Mouse (Mus musculus) megakaryocyte progenitor cell, adult 5-6 weeks (primary cell): Measurements from ENCODE around the gene Gm6408. TPM values are rescaled to one million over a fixed set of nuclear protein-coding genes. Genes with fewer than 3 reads are reported as not detected.
A peak's percentile ranks its signal among the peaks of the same experiment; 100 is the strongest.
"Not testable (repeated sequence)": the region's sequence is repeated elsewhere in the genome, so short reads cannot be mapped to it uniquely, and the experiment has no call there.

ENCODE experiments used
- ATAC-seq: replicated peaks from 2 replicates; pipeline ENCODE4 v1.8.0; 2016; ENCODE audit warnings: mild to moderate bottlenecking, moderate TSS enrichment, inconsistent platforms; ENCODE audit not compliant: poor library complexity
- total RNA-seq, 2 experiments: library from RNA; stranded (forward) in 1 of 2; stranded (reverse) in 1 of 2; fragments of 157-497, 149-512 nt in 1 of 2; fragments of 200-1000 nt in 1 of 2; gene quantifications; 2 replicates each; pipeline versions ENCODE4 v1.2.3 to v1.2.4; 2015 to 2017

Gene Gm6408
- total RNA-seq (2015), result not detected in 2 replicates
- not detected in 2 replicates for total RNA-seq (2017)

- ATAC-seq, result not testable (repeated sequence)
Measured at GRCm38 (mm10) chr5:146481665-146482064, at the start of gene Gm6408. Gene Gm6408, plus strand, starts transcription at chr5:146481965.

GRCm38 (mm10) chr5:146432476-146432875 lies 49.3 kb upstream of the Gm6408 start:
- no peak for ATAC-seq

- ATAC-seq, result no peak
Measured at GRCm38 (mm10) chr5:146435316-146435715, 46.4 kb upstream of the Gm6408 start.

GRCm38 (mm10) chr5:146436796-146437195 lies 45.0 kb upstream of the Gm6408 start:
- no peak for ATAC-seq

- no peak for ATAC-seq
Measured at GRCm38 (mm10) chr5:146439152-146439781, 42.5 kb upstream of the Gm6408 start.

GRCm38 (mm10) chr5:146440273-146440672 lies 41.5 kb upstream of the Gm6408 start:
- ATAC-seq, result no peak

- ATAC-seq, result no peak
Measured at GRCm38 (mm10) chr5:146442767-146443166, 39.0 kb upstream of the Gm6408 start.

- no peak for ATAC-seq
Measured at GRCm38 (mm10) chr5:146446633-146447032, 35.1 kb upstream of the Gm6408 start.

GRCm38 (mm10) chr5:146451592-146452254 lies 30.0 kb upstream of the Gm6408 start:
- ATAC-seq, result no peak

GRCm38 (mm10) chr5:146453556-146453955 lies 28.2 kb upstream of the Gm6408 start:
- ATAC-seq, result no peak

- no peak for ATAC-seq
Measured at GRCm38 (mm10) chr5:146461612-146462011, 20.2 kb upstream of the Gm6408 start.

GRCm38 (mm10) chr5:146466663-146467062 lies 15.1 kb upstream of the Gm6408 start:
- no peak for ATAC-seq

GRCm38 (mm10) chr5:146468311-146468710 lies 13.5 kb upstream of the Gm6408 start:
- no peak for ATAC-seq

GRCm38 (mm10) chr5:146470821-146471220 lies 10.9 kb upstream of the Gm6408 start:
- ATAC-seq, result no peak

- no peak for ATAC-seq
Measured at GRCm38 (mm10) chr5:146471311-146471710, 10.5 kb upstream of the Gm6408 start.

GRCm38 (mm10) chr5:146471821-146472220 lies 9.9 kb upstream of the Gm6408 start:
- no peak for ATAC-seq

GRCm38 (mm10) chr5:146479564-146479963 lies 2.2 kb upstream of the Gm6408 start:
- ATAC-seq, result 0 out of 2 replicates have a peak, but pooled peaks have one; percentile 37

GRCm38 (mm10) chr5:146488959-146489358 lies 7.2 kb downstream of the Gm6408 start:
- not testable (repeated sequence) for ATAC-seq

GRCm38 (mm10) chr5:146491063-146491462 lies 9.3 kb downstream of the Gm6408 start, which contains the start of gene Gm6370:
Gene Gm6370, plus strand, starts transcription at chr5:146491363.
- not testable (repeated sequence) for ATAC-seq

GRCm38 (mm10) chr5:146502099-146502498 lies 20.3 kb downstream of the Gm6408 start, which contains the start of gene 4930449I24Rik:
Gene 4930449I24Rik, plus strand, starts transcription at chr5:146502399.
- ATAC-seq, result not testable (repeated sequence)

- ATAC-seq, result not testable (repeated sequence)
Measured at GRCm38 (mm10) chr5:146513823-146514222, 32.1 kb downstream of the Gm6408 start, which contains the start of gene Gm3402. Gene Gm3402, plus strand, starts transcription at chr5:146514123.

GRCm38 (mm10) chr5:146525501-146525900 lies 43.7 kb downstream of the Gm6408 start, which contains the start of gene Gm3404:
Gene Gm3404, plus strand, starts transcription at chr5:146525801.
- not testable (repeated sequence) for ATAC-seq
